Mouse (Mus musculus) E14TG2a.4 (cell line): ENCODE results near the gene Gm2001.
"Not testable (repeated sequence)": the region's sequence is repeated elsewhere in the genome, so short reads cannot be mapped to it uniquely, and the experiment has no call there.

Experiments
- CTCF ChIP-seq: conservative IDR thresholded peaks from 2 replicates; pipeline ENCODE4 v1.5.1; 2014; ENCODE audit warnings: low read length
- NANOG ChIP-seq: IDR thresholded peaks from 2 replicates; pipeline ENCODE4 v1.6.1; 2014; ENCODE audit warnings: borderline replicate concordance, low read length, mixed read lengths
- POU5F1 ChIP-seq: IDR thresholded peaks from 2 replicates; pipeline ENCODE4 v1.6.1; 2014; ENCODE audit warnings: low read length, borderline replicate concordance

GRCm38 (mm10) chr12:87873772-87874171, 31.6 kb upstream of the Gm2001 start, which contains the start of gene Gm2016:
- TF ChIP-seq CTCF, POU5F1, NANOG: not testable (repeated sequence)
